Mouse (Mus musculus) neural tube, embryonic 14.5 days (tissue): ENCODE results near the gene Gpr107. TPM values are rescaled to one million over a fixed set of nuclear protein-coding genes. Genes with fewer than 3 reads are reported as not detected.

Experiments
- ATAC-seq: fragments of 200-750 bp; cut with Nextera tagmentation; 2 replicates; pipeline ENCODE4 v1.8.0; 2017; ENCODE audit warnings: low read depth, mild to moderate bottlenecking, moderate TSS enrichment, moderate library complexity
- H3K27ac ChIP-seq: fragments of 300-500 bp; sonication (generic); 2 replicates; pipeline ENCODE4 v1.5.1; 2014; ENCODE audit warnings: low read depth, mild to moderate bottlenecking, control low read depth, low read length, moderate library complexity, mixed read lengths
- H3K27me3 ChIP-seq: fragments of 300-500 bp; sonication (generic); 2 replicates; pipeline ENCODE4 v1.6.1; 2014; ENCODE audit warnings: low read length; ENCODE audit not compliant: control insufficient read depth, insufficient read depth
- H3K36me3 ChIP-seq: fragments of 300-500 bp; sonication (generic); 2 replicates; pipeline ENCODE4 v1.6.1; 2014; ENCODE audit warnings: low read length, mixed read lengths; ENCODE audit not compliant: control insufficient read depth, insufficient read depth
- H3K4me1 ChIP-seq: fragments of 300-500 bp; sonication (generic); 2 replicates; pipeline ENCODE4 v1.6.1; 2014; ENCODE audit warnings: low read length; ENCODE audit not compliant: control insufficient read depth, insufficient read depth
- H3K4me2 ChIP-seq: fragments of 300-500 bp; sonication (generic); 2 replicates; pipeline ENCODE4 v1.6.1; 2014; ENCODE audit warnings: mild to moderate bottlenecking, low read depth, low read length, control low read depth
- H3K4me3 ChIP-seq: fragments of 300-500 bp; sonication (generic); 2 replicates; pipeline ENCODE4 v1.5.1; 2014; ENCODE audit warnings: low read depth, low read length, control low read depth, mixed read lengths
- H3K9ac ChIP-seq: fragments of 300-500 bp; sonication (generic); replicated peaks from 2 replicates; pipeline ENCODE4 v1.6.1; 2014; ENCODE audit warnings: low read depth, mild to moderate bottlenecking, control low read depth, low read length, mixed read lengths
- H3K9me3 ChIP-seq: fragments of 300-500 bp; sonication (generic); 2 replicates; pipeline ENCODE4 v1.6.1; 2016; ENCODE audit warnings: low read length; ENCODE audit not compliant: control insufficient read depth
- WGBS: fragments of 180-500 bp; shearing (Covaris S2); extraction: QIAGEN DNeasy Blood & Tissue Kit; methylation state at CpG from one replicate; pipeline ENCODE4 v1.1.7; 2014; 5-methylcytosine and 5-hydroxymethylcytosine counted together
- polyA plus RNA-seq: library from polyadenylated mRNA; unstranded; fragments of >200 nt; fragmentation: Nextera tagmentation; extraction: Ambion mirVana; gene quantifications from 2 replicates; pipeline ENCODE4 v1.2.1, GENCODE M21; 2014

Gene Gpr107
- polyA plus RNA-seq, 1 experiment from 2014 or later: 24.2 TPM

GRCm38 (mm10) chr2:31191765-31192164 is 39.6 kb downstream of the Gpr107 start:
- 81% methylated on average over 8 of the region's 8 CpGs for WGBS

GRCm38 (mm10) chr2:31194356-31195021 is 42.4 kb downstream of the Gpr107 start:
- Histone ChIP-seq H3K4me2 (no peak overlapping the region), H3K4me3 (no peak overlapping the region), H3K36me3 (peaks cover 19% of the 10 kb centered on the region), H3K27me3 (no peaks in the 10 kb centered on the region), H3K9ac (no peak overlapping the region), H3K27ac (no peak overlapping the region), H3K9me3 (no peaks in the 10 kb centered on the region), H3K4me1 (no peaks in the 10 kb centered on the region)
- ATAC-seq: no peak
- 73% methylated on average over 7 of the region's 7 CpGs for WGBS

More at GRCm38 (mm10) chr2:31191765-31192164, 39.6 kb downstream of the Gpr107 start:
- Histone ChIP-seq H3K4me1 (no peaks in the 10 kb centered on the region), H3K27ac (no peak overlapping the region), H3K4me3 (no peak overlapping the region), H3K27me3 (no peaks in the 10 kb centered on the region), H3K4me2 (no peak overlapping the region), H3K36me3 (peaks cover 28% of the 10 kb centered on the region), H3K9me3 (no peaks in the 10 kb centered on the region), H3K9ac (no peak overlapping the region)
- no peak for ATAC-seq

- H3K4me1 ChIP-seq: no peaks in the 10 kb centered on the region
- no peak overlapping the region for H3K9ac ChIP-seq
- H3K4me2 ChIP-seq: no peak overlapping the region
- no peaks in the 10 kb centered on the region for H3K27me3 ChIP-seq
- H3K36me3 ChIP-seq: peaks cover 9% of the 10 kb centered on the region; the same call in 1 of the 2 replicates
- no peak for ATAC-seq
- H3K9me3 ChIP-seq: no peaks in the 10 kb centered on the region
- no peak overlapping the region for H3K4me3 ChIP-seq
- WGBS: 95% methylated on average over 4 of the region's 4 CpGs
- H3K27ac ChIP-seq: no peak overlapping the region
These were observed 46.5 kb downstream of the Gpr107 start for GRCm38 (mm10) chr2:31198621-31199020.

GRCm38 (mm10) chr2:31200051-31200450 is 47.9 kb downstream of the Gpr107 start:
- no peak overlapping the region for H3K9ac ChIP-seq
- H3K4me2 ChIP-seq: no peak overlapping the region
- no peaks in the 10 kb centered on the region for H3K27me3 ChIP-seq
- no peaks in the 10 kb centered on the region for H3K4me1 ChIP-seq
- H3K36me3 ChIP-seq: peaks cover 9% of the 10 kb centered on the region; the same call in 1 of the 2 replicates
- H3K4me3 ChIP-seq: no peak overlapping the region
- WGBS: 93% methylated on average over 2 of the region's 2 CpGs
- no peaks in the 10 kb centered on the region for H3K9me3 ChIP-seq
- no peak for ATAC-seq
- no peak overlapping the region for H3K27ac ChIP-seq

- Histone ChIP-seq H3K4me2 (no peak overlapping the region), H3K4me1 (peaks cover 11% of the 10 kb centered on the region; the same call in 1 of the 2 replicates), H3K9me3 (no peaks in the 10 kb centered on the region), H3K27me3 (no peaks in the 10 kb centered on the region), H3K36me3 (peaks cover 9% of the 10 kb centered on the region; the same call in 1 of the 2 replicates), H3K9ac (no peak overlapping the region), H3K4me3 (no peak overlapping the region), H3K27ac (no peak overlapping the region)
- WGBS: 76% methylated on average over 7 of the region's 7 CpGs
- ATAC-seq: peak; percentile 34; the same call in 1 of the 2 replicates
These were observed 49.7 kb downstream of the Gpr107 start for GRCm38 (mm10) chr2:31201851-31202250.

GRCm38 (mm10) chr2:31202357-31202756 is 50.2 kb downstream of the Gpr107 start:
- peaks cover 8% of the 10 kb centered on the region; the same call in 1 of the 2 replicates for H3K36me3 ChIP-seq
- H3K9me3 ChIP-seq: no peaks in the 10 kb centered on the region
- 33% methylated on average over 3 of the region's 3 CpGs for WGBS
- no peak overlapping the region for H3K27ac ChIP-seq
- no peak overlapping the region for H3K9ac ChIP-seq
- no peak for ATAC-seq
- no peak overlapping the region for H3K4me2 ChIP-seq
- H3K4me1 ChIP-seq: peaks cover 15% of the 10 kb centered on the region; the same call in 1 of the 2 replicates
- no peaks in the 10 kb centered on the region for H3K27me3 ChIP-seq
- no peak overlapping the region for H3K4me3 ChIP-seq

- Histone ChIP-seq H3K4me2 (no peak overlapping the region), H3K4me3 (no peak overlapping the region), H3K9ac (no peak overlapping the region), H3K9me3 (no peaks in the 10 kb centered on the region), H3K27me3 (no peaks in the 10 kb centered on the region), H3K4me1 (peaks cover 15% of the 10 kb centered on the region; the same call in 1 of the 2 replicates), H3K36me3 (peaks cover 5% of the 10 kb centered on the region; the same call in 1 of the 2 replicates), H3K27ac (no peak overlapping the region)
- no peak for ATAC-seq
- 85% methylated on average over 4 of the region's 4 CpGs for WGBS
These were observed 50.8 kb downstream of the Gpr107 start for GRCm38 (mm10) chr2:31202956-31203355.

GRCm38 (mm10) chr2:31204677-31205076 is 52.6 kb downstream of the Gpr107 start:
- Histone ChIP-seq H3K4me1 (peaks cover 15% of the 10 kb centered on the region; the same call in 1 of the 2 replicates), H3K4me3 (no peak overlapping the region), H3K27ac (no peak overlapping the region), H3K9ac (no peak overlapping the region), H3K36me3 (peaks cover 8% of the 10 kb centered on the region; the same call in 1 of the 2 replicates), H3K9me3 (no peaks in the 10 kb centered on the region), H3K27me3 (no peaks in the 10 kb centered on the region), H3K4me2 (no peak overlapping the region)
- 92% methylated on average over 5 of the region's 5 CpGs for WGBS
- no peak for ATAC-seq

- Histone ChIP-seq H3K9ac (no peak overlapping the region), H3K4me3 (no peak overlapping the region), H3K27me3 (no peaks in the 10 kb centered on the region), H3K27ac (0 out of 2 replicates have a peak overlapping the region, but pooled peaks have one; percentile 34), H3K4me1 (peaks cover 15% of the 10 kb centered on the region; the same call in 1 of the 2 replicates), H3K9me3 (no peaks in the 10 kb centered on the region), H3K4me2 (no peak overlapping the region), H3K36me3 (peaks cover 19% of the 10 kb centered on the region)
- 72% methylated on average over 4 of the region's 4 CpGs for WGBS
- no peak for ATAC-seq
These were observed 54.1 kb downstream of the Gpr107 start for GRCm38 (mm10) chr2:31206211-31206610.
